Mouse (Mus musculus) kidney, adult 2 months (tissue): Measurements from ENCODE around the gene Olfr281. TPM values are rescaled to one million over a fixed set of nuclear protein-coding genes. Genes with fewer than 3 reads are reported as not detected.
"Not testable (repeated sequence)": the region's sequence is repeated elsewhere in the genome, so short reads cannot be mapped to it uniquely, and the experiment has no call there.

ENCODE experiments used
- DNase-seq: peaks from one replicate; pipeline ENCODE4 v3.0.0; 2021
- H3K27ac ChIP-seq: fragments of 200-500 bp; 2 replicates; pipeline ENCODE4 v1.5.1; 2012; ENCODE audit warnings: low read depth, low read length, control low read depth, inconsistent platforms; ENCODE audit not compliant: insufficient read depth
- H3K27me3 ChIP-seq: fragments of 200-500 bp; replicated peaks from 2 replicates; pipeline ENCODE4 v1.6.1; 2012; ENCODE audit warnings: mild to moderate bottlenecking, moderate library complexity, low read length, inconsistent platforms; ENCODE audit not compliant: control insufficient read depth, insufficient read depth
- H3K36me3 ChIP-seq: fragments of 200-500 bp; 2 replicates; pipeline ENCODE4 v1.6.1; 2012; ENCODE audit warnings: mild to moderate bottlenecking, moderate library complexity, low read length, inconsistent platforms; ENCODE audit not compliant: control insufficient read depth, insufficient read depth
- H3K4me1 ChIP-seq: fragments of 200-500 bp; 2 replicates; pipeline ENCODE4 v1.6.1; 2011; ENCODE audit warnings: low read length; ENCODE audit not compliant: control insufficient read depth, insufficient read depth
- H3K4me3 ChIP-seq: fragments of 200-500 bp; 2 replicates; pipeline ENCODE4 v1.5.1; 2011; ENCODE audit warnings: mild to moderate bottlenecking, low read depth, low read length, control low read depth; ENCODE audit not compliant: insufficient read depth
- CTCF ChIP-seq: fragments of 200-500 bp; conservative IDR thresholded peaks from 2 replicates; pipeline ENCODE4 v1.5.1; 2011; ENCODE audit warnings: low read depth, mild to moderate bottlenecking, control low read depth, low read length, moderate library complexity, mixed read lengths; ENCODE audit not compliant: insufficient read depth, insufficient read length
- POLR2A ChIP-seq: fragments of 200-500 bp; IDR thresholded peaks from one replicate; pipeline ENCODE4 v1.6.1; 2011; ENCODE audit warnings: low read depth, low read length, control low read depth
- WGBS: fragments of 180-500 bp; shearing (Covaris S2); methylation state at CpG from one replicate; pipeline ENCODE4 v1.1.7; 2018; 5-methylcytosine and 5-hydroxymethylcytosine counted together
- polyA plus RNA-seq: library from polyadenylated mRNA; depleted of rRNA; stranded (reverse); fragments of >200 nt; gene quantifications from 2 replicates; pipeline ENCODE4 v1.2.3, GENCODE M21; 2012

The Olfr281 gene
- polyA plus RNA-seq, 1 experiment, result not detected

GRCm38 (mm10) chr15:98418096-98418495 is 34.3 kb upstream of the Olfr281 start:
- no peaks in the 10 kb centered on the region for H3K27me3 ChIP-seq
- TF ChIP-seq POLR2A (no peak), CTCF (no peak)
- no peaks in the 10 kb centered on the region for H3K36me3 ChIP-seq
- H3K4me3 ChIP-seq, result no peak overlapping the region
- no peaks in the 10 kb centered on the region for H3K4me1 ChIP-seq
- no peak for DNase-seq
- WGBS, result 73% methylated on average over 7 of the region's 7 CpGs
- no peak overlapping the region for H3K27ac ChIP-seq

GRCm38 (mm10) chr15:98420897-98421296 is 31.5 kb upstream of the Olfr281 start:
- TF ChIP-seq CTCF (no peak), POLR2A (no peak)
- no peak for DNase-seq
- WGBS, result 65% methylated on average over 4 of the region's 4 CpGs

DNA sequence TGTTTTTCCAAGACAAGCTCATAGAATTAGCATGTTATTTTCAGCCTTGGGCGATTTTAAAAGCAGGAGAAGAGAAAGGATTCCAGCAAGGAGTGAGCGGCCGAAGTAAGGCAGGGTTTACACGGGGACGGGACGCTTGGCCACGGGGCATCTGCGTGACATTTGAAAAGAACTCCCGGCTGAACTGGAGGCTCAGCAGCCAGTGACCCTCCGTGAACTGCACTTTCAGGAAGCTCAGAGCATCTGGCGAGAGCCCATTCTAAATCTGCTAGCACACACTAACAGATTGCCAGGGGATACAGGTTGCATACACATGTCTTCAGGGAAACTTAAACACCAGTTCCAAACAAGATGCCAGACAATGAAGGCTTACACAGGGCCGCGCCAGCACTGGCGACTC is 28.1 kb upstream of the Olfr281 start:
- H3K36me3 ChIP-seq, result no peaks in the 10 kb centered on the region
- no peaks in the 10 kb centered on the region for H3K4me1 ChIP-seq
- no peaks in the 10 kb centered on the region for H3K27me3 ChIP-seq
- H3K4me3 ChIP-seq, result no peak overlapping the region
- 66% methylated on average over 14 of the region's 14 CpGs for WGBS
- no peak for DNase-seq
- H3K27ac ChIP-seq, result no peak overlapping the region
- no peak for TF ChIP-seq CTCF
- TF ChIP-seq POLR2A, result no peak

More at GRCm38 (mm10) chr15:98420897-98421296, 31.5 kb upstream of the Olfr281 start:
- Histone ChIP-seq H3K27me3 (no peaks in the 10 kb centered on the region), H3K4me3 (no peak overlapping the region), H3K27ac (no peak overlapping the region), H3K36me3 (no peaks in the 10 kb centered on the region), H3K4me1 (no peaks in the 10 kb centered on the region)

DNA sequence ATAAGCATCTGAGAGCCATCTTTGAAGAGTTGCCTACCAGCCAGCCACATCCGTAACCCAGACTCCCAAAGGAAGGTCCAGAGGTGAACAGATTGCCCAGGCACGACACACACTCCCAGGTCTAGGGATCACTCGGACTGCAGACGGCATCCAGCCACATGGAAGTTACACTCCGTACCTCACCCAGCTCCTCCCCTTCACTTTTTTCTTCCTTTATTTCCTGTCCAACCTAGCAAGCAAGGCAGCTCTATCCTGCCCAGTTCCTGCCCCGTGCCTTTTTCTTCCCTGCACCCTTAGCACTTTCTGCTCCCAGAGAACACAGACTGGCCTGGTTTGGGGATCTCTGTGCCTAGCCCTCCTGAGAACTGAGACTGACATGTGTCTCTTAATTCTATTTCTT is 27.6 kb upstream of the Olfr281 start:
- 23% methylated on average over 6 of the region's 6 CpGs for WGBS

GRCm38 (mm10) chr15:98425188-98425587 is 27.2 kb upstream of the Olfr281 start:
- H3K27me3 ChIP-seq, result no peaks in the 10 kb centered on the region
- no peak overlapping the region for H3K4me3 ChIP-seq
- H3K36me3 ChIP-seq, result no peaks in the 10 kb centered on the region
- H3K27ac ChIP-seq, result no peak overlapping the region
- no peak for DNase-seq
- 33% methylated on average over 7 of the region's 7 CpGs for WGBS
- no peaks in the 10 kb centered on the region for H3K4me1 ChIP-seq
- TF ChIP-seq CTCF (no peak), POLR2A (no peak)

More for the DNA sequence above, 27.6 kb upstream of the Olfr281 start:
- Histone ChIP-seq H3K27ac (no peak overlapping the region), H3K36me3 (no peaks in the 10 kb centered on the region), H3K27me3 (no peaks in the 10 kb centered on the region), H3K4me3 (no peak overlapping the region), H3K4me1 (no peaks in the 10 kb centered on the region)
- DNase-seq, result no peak
- TF ChIP-seq POLR2A (no peak), CTCF (no peak)

DNA sequence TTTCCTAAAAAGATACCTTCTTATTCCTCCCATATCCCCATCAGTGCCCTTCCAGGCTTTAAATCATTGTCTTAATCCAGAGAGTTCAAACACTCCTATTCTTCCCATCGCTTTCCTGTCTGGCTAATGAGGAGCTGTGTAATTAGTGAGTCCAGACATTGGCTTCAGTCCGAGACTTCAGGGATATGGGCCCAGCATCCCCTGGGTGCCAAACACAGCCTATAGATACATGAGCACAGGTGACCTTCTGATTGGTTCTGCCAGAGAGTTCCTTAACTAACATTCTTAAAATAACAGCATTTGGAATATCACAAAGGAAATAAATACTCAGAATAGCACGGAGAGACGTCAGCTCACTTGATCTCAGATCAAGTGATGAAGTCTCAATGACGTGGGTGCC is 21.5 kb upstream of the Olfr281 start, which contains the start of gene Olfr282:
Gene Olfr282 (plus strand): TSS at position 301 of the 400 bp plus-strand sequence.
- DNase-seq, H3K27ac ChIP-seq, H3K4me3 ChIP-seq, H3K36me3 ChIP-seq, H3K27me3 ChIP-seq, H3K4me1 ChIP-seq: not testable (repeated sequence)
- 67% methylated on average over 5 of the region's 5 CpGs for WGBS

- H3K27me3 ChIP-seq, result no peaks in the 10 kb centered on the region
- H3K27ac ChIP-seq, result no peak overlapping the region
- H3K4me3 ChIP-seq, result no peak overlapping the region
- no peak for DNase-seq
- WGBS, result 86% methylated on average over 3 of the region's 3 CpGs
- no peaks in the 10 kb centered on the region for H3K4me1 ChIP-seq
- TF ChIP-seq POLR2A, result no peak
- H3K36me3 ChIP-seq, result no peaks in the 10 kb centered on the region
Measured at GRCm38 (mm10) chr15:98444561-98444960, 7.8 kb upstream of the Olfr281 start.

DNA sequence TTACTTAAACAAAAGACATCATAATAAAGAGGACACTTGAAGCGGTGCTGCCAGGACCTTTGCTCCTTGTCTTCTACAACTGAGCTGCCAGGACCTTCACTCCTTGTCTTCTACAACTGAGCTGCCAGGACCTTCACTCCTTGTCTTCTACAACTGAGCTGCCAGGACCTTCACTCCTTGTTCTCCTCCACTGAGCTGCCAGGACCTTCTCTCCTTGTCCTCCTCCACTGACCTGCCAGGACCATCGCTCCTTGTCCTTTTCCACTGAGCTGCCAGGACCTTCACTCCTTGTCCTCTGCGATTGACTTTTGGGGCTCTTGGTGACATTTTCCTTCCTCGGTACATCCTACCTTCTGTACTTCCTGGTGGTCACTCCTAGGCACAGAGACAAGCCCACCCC is 3.9 kb upstream of the Olfr281 start:
- Histone ChIP-seq H3K4me1 (no peaks in the 10 kb centered on the region), H3K36me3 (no peaks in the 10 kb centered on the region), H3K27ac (no peak overlapping the region), H3K4me3 (no peak overlapping the region), H3K27me3 (no peaks in the 10 kb centered on the region)
- WGBS, result 48% methylated on average over 4 of the region's 4 CpGs
- DNase-seq, result peak; percentile 71
- TF ChIP-seq POLR2A (no peak), CTCF (no peak)
